Mouse (Mus musculus): ENCODE measurements around the gene Gm21983. TPM values are rescaled to one million over a fixed set of nuclear protein-coding genes. Genes with fewer than 3 reads are reported as not detected.
A peak's percentile ranks its signal among the peaks of the same experiment; 100 is the strongest.

The Gm21983 gene
- polyA plus RNA-seq, 1 experiment from 2014 or later, result not detected

DNA sequence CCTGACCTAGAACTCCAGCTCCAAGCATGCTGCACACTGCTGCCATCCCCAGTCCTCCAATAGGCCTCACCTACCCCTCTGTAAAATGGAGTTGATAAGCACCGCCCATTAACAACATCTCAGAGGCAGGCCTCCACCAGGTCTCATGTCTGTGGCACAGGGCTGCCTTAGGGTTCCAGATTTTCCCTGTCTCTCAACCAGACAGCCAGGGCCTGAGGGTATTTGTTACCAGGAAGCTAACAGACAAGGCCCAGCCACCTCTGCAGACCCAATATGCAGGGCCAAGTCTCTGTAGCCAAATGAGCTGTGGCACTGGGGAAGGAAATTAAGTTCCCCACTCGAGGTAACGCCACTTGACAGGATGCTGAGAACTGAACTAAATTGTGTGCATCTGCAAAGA is 20.0 kb downstream of the Gm21983 start:
- 57% methylated on average over 3 of the region's 3 CpGs for WGBS (ENCODE audit: insufficient replicate concordance)
- Histone ChIP-seq H3K9ac (ENCODE audit: low read depth, low read length) (no peak overlapping the region), H3K27ac (ENCODE audit: low read length) (no peak overlapping the region), H3K4me2 (ENCODE audit: low read depth, low read length) (no peak overlapping the region), H3K4me1 (ENCODE audit: control insufficient read depth, low read depth, low read length) (peaks cover 43% of the 10 kb centered on the region), H3K4me3 (ENCODE audit: low read depth, low read length) (no peak overlapping the region), H3K9me3 (replicated peaks; ENCODE audit: control insufficient read depth, low read length) (no peaks in the 10 kb centered on the region), H3K36me3 (ENCODE audit: control insufficient read depth, insufficient read depth) (peaks cover 16% of the 10 kb centered on the region), H3K27me3 (ENCODE audit: control insufficient read depth, insufficient read depth, low read depth, low read length) (no peaks in the 10 kb centered on the region)
- no peak for ATAC-seq (ENCODE audit: low read depth)

DNA sequence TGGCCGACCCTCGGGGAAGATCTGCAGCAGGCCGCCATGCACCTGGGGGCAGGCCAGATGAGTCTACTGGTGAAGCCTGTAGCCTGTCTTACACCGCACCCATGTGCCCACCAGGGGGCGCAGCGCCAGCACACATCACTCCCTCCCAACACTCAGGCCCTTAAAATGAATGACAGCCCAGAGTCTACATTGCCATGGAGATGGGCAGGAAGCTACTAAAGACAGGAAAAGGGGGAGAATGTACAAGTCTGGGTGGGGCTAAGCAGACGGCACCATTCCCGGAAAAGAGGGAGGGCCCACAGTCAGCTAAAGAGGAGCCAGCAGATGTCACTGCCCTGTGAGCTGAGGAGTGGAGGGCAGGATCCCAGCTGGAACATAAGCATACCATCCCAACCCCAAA is 21.0 kb downstream of the Gm21983 start:
- H3K4me3 ChIP-seq (ENCODE audit: low read depth, low read length), result no peak overlapping the region
- no peak overlapping the region for H3K4me2 ChIP-seq (ENCODE audit: low read depth, low read length)
- no peak overlapping the region for H3K27ac ChIP-seq (ENCODE audit: low read length)
- H3K9ac ChIP-seq (ENCODE audit: low read depth, low read length), result no peak overlapping the region
- no peaks in the 10 kb centered on the region for H3K9me3 ChIP-seq (replicated peaks; ENCODE audit: control insufficient read depth, low read length)
- no peaks in the 10 kb centered on the region for H3K27me3 ChIP-seq (ENCODE audit: control insufficient read depth, insufficient read depth, low read depth, low read length)
- H3K4me1 ChIP-seq (ENCODE audit: control insufficient read depth, low read depth, low read length), result peaks cover 34% of the 10 kb centered on the region
- WGBS (ENCODE audit: insufficient replicate concordance), result 8% methylated on average over 8 of the region's 8 CpGs
- peak; percentile 78 for ATAC-seq (ENCODE audit: low read depth)
- H3K36me3 ChIP-seq (ENCODE audit: control insufficient read depth, insufficient read depth), result peaks cover 16% of the 10 kb centered on the region

DNA sequence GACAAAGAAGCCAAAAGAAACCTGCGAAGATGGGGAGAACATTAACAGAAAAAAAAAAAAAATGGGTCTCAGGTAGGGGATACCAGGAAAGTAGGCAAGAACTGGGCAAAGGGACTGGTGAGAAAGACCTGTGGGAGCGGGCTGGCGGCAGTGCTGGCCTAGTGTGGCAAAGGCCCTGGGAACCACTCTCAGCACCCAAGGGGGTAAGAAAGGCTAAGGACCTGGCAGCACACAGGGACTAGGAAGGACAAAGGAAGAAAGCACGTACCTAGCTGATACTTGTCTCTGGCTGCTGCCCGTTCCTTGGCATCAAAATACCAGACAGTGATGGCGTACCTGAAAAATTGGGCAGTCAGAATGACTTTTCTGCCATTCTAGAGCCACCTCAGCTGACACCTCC is 21.6 kb downstream of the Gm21983 start:
- WGBS (ENCODE audit: insufficient replicate concordance), result 70% methylated on average over 6 of the region's 6 CpGs
- peaks cover 31% of the 10 kb centered on the region for H3K4me1 ChIP-seq (ENCODE audit: control insufficient read depth, low read depth, low read length)
- H3K9me3 ChIP-seq (replicated peaks; ENCODE audit: control insufficient read depth, low read length), result no peaks in the 10 kb centered on the region
- no peak for ATAC-seq (ENCODE audit: low read depth)
- no peak overlapping the region for H3K4me2 ChIP-seq (ENCODE audit: low read depth, low read length)
- H3K9ac ChIP-seq (ENCODE audit: low read depth, low read length), result no peak overlapping the region
- peaks cover 16% of the 10 kb centered on the region for H3K36me3 ChIP-seq (ENCODE audit: control insufficient read depth, insufficient read depth)
- no peak overlapping the region for H3K4me3 ChIP-seq (ENCODE audit: low read depth, low read length)
- no peak overlapping the region for H3K27ac ChIP-seq (ENCODE audit: low read length)
- H3K27me3 ChIP-seq (ENCODE audit: control insufficient read depth, insufficient read depth, low read depth, low read length), result no peaks in the 10 kb centered on the region

DNA sequence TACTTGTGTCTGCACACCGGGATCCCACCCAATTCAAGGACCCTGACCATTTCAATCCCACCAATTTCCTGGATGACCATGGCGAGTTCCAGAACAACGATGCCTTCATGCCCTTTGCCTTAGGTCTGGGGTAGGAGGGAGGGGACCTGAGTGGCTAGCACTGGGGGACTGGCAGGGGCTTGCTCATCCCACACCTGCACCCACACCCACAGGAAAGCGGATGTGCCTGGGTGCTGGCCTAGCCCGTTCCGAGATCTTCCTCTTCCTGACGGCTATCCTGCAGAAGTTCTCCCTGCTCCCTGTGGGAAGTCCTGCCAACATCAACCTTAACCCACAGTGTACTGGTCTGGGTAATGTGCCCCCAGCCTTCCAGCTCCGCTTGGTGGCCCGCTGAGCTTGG is 22.7 kb downstream of the Gm21983 start:
- no peak overlapping the region for H3K27ac ChIP-seq (ENCODE audit: low read length)
- no peak overlapping the region for H3K9ac ChIP-seq (ENCODE audit: low read depth, low read length)
- H3K9me3 ChIP-seq (replicated peaks; ENCODE audit: control insufficient read depth, low read length), result no peaks in the 10 kb centered on the region
- ATAC-seq (ENCODE audit: low read depth), result no peak
- H3K4me1 ChIP-seq (ENCODE audit: control insufficient read depth, low read depth, low read length), result peaks cover 27% of the 10 kb centered on the region
- no peak overlapping the region for H3K4me3 ChIP-seq (ENCODE audit: low read depth, low read length)
- H3K36me3 ChIP-seq (ENCODE audit: control insufficient read depth, insufficient read depth), result peaks cover 16% of the 10 kb centered on the region
- no peak overlapping the region for H3K4me2 ChIP-seq (ENCODE audit: low read depth, low read length)
- 88% methylated on average over 9 of the region's 9 CpGs for WGBS (ENCODE audit: insufficient replicate concordance)
- no peaks in the 10 kb centered on the region for H3K27me3 ChIP-seq (ENCODE audit: control insufficient read depth, insufficient read depth, low read depth, low read length)

DNA sequence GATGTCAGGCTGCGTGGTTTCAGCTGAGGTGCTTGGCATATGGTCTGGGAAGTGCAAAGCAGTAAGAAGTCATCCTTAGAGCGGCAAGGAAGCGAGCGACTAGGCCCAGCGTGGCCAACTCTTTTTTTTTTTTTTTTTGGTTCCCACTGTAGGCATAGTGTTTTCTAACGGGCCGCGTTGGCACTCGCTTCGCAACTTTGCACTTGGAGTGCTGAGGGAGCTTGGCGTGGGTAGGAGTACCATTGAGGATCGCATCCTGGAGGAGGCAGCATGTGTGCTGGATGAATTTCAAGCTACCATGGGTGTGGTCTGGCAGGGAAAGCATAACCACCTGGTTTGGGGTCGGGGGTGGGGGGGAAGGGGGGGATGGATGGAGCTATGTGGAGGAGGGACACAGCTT is 24.9 kb downstream of the Gm21983 start:
- Histone ChIP-seq H3K9me3 (replicated peaks; ENCODE audit: control insufficient read depth, low read length) (no peaks in the 10 kb centered on the region), H3K27ac (ENCODE audit: low read length) (no peak overlapping the region), H3K4me1 (ENCODE audit: control insufficient read depth, low read depth, low read length) (peaks cover 10% of the 10 kb centered on the region), H3K4me3 (ENCODE audit: low read depth, low read length) (no peak overlapping the region), H3K9ac (ENCODE audit: low read depth, low read length) (no peak overlapping the region), H3K27me3 (ENCODE audit: control insufficient read depth, insufficient read depth, low read depth, low read length) (no peaks in the 10 kb centered on the region), H3K4me2 (ENCODE audit: low read depth, low read length) (no peak overlapping the region), H3K36me3 (ENCODE audit: control insufficient read depth, insufficient read depth) (peaks cover 16% of the 10 kb centered on the region)
- ATAC-seq (ENCODE audit: low read depth), result no peak
- 78% methylated on average over 13 of the region's 13 CpGs for WGBS (ENCODE audit: insufficient replicate concordance)

DNA sequence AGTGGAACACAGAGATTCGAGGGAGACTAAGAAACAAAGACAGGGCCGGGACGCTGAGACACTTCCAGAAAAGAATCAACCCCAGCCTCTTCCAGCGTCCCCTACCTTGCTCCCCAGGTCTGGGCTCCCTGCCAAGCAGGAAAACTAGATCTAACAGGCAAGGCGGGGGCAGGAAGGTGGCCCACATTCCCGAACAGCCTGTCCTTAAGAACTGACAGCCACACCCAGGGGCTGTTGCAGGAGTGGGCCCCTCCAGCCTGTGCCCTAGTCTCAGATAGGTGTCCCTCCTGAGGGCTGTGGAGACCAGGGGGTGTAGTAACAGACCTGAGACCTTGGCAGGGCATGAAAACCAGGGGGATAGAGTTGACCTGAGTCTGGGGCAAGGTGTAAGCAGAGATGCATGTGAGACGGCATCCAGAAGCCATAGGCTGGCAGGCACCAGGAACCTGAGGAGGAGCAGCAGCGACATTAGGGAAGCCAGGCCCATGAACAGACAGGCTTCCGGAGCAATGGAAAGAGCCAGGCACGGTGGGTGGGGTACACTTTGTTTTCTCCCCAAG is 27.6 kb downstream of the Gm21983 start, which contains the start of gene Cyp2t4:
Gene Cyp2t4, plus strand, starts transcription at position 510 of the 560 bp plus-strand sequence.
- H3K4me1 ChIP-seq (ENCODE audit: control insufficient read depth, low read depth, low read length), result no peaks in the 10 kb centered on the region
- H3K4me2 ChIP-seq (ENCODE audit: low read depth, low read length), result no peak within 1 kb of the TSS
- no peak within 1 kb of the TSS for H3K9ac ChIP-seq (ENCODE audit: low read depth, low read length)
- no peak for ATAC-seq (ENCODE audit: low read depth)
- H3K27me3 ChIP-seq (ENCODE audit: control insufficient read depth, insufficient read depth, low read depth, low read length), result no peaks in the 10 kb centered on the region
- H3K4me3 ChIP-seq (ENCODE audit: low read depth, low read length), result no peak within 1 kb of the TSS
- H3K9me3 ChIP-seq (replicated peaks; ENCODE audit: control insufficient read depth, low read length), result no peaks in the 10 kb centered on the region
- 65% methylated on average over 10 of the region's 10 CpGs for WGBS (ENCODE audit: insufficient replicate concordance)
- no peak within 1 kb of the TSS for H3K27ac ChIP-seq (ENCODE audit: low read length)
- peaks cover 7% of the 10 kb centered on the region for H3K36me3 ChIP-seq (ENCODE audit: control insufficient read depth, insufficient read depth)

DNA sequence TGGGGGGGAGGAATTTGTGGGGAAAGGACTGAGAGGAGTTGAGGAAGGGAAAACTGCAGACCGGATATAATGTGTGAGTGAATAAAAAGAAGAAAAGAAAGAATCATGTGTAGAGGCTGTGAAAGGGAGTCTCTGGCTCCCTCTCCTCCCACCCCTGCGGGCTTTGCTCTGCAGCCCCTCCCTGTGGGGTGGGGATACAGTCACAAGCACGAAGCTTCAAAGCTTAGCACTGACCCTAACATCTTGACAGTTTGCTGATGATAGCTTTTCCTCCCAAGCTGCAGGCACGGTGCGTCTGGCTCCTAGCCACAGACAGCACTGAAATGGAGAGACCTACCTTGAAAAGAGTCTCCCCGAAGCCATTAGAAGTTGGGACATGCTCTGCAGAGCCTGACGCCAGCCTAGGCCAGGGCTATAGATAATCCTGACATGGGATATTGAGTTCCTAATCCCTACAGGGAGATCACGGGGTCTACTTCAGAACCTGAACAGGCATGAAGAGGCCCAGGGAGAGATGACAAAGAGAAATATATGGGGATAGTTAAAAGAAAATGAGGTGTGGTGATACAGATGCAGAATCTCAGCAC is 44.4 kb downstream of the Gm21983 start:
- no peak overlapping the region for H3K27ac ChIP-seq (ENCODE audit: low read length)
- 0 out of 2 replicates have a peak, but pooled peaks cover 2% of the 10 kb centered on the region for H3K9me3 ChIP-seq (replicated peaks; ENCODE audit: control insufficient read depth, low read length)
- H3K4me2 ChIP-seq (ENCODE audit: low read depth, low read length), result no peak overlapping the region
- no peak overlapping the region for H3K4me3 ChIP-seq (ENCODE audit: low read depth, low read length)
- no peaks in the 10 kb centered on the region for H3K27me3 ChIP-seq (ENCODE audit: control insufficient read depth, insufficient read depth, low read depth, low read length)
- no peak overlapping the region for H3K9ac ChIP-seq (ENCODE audit: low read depth, low read length)
- H3K4me1 ChIP-seq (ENCODE audit: control insufficient read depth, low read depth, low read length), result no peaks in the 10 kb centered on the region; the same call in none of the 2 replicates
- H3K36me3 ChIP-seq (ENCODE audit: control insufficient read depth, insufficient read depth), result no peaks in the 10 kb centered on the region
- WGBS (ENCODE audit: insufficient replicate concordance), result 48% methylated on average over 8 of the region's 8 CpGs
- no peak for ATAC-seq (ENCODE audit: low read depth)

DNA sequence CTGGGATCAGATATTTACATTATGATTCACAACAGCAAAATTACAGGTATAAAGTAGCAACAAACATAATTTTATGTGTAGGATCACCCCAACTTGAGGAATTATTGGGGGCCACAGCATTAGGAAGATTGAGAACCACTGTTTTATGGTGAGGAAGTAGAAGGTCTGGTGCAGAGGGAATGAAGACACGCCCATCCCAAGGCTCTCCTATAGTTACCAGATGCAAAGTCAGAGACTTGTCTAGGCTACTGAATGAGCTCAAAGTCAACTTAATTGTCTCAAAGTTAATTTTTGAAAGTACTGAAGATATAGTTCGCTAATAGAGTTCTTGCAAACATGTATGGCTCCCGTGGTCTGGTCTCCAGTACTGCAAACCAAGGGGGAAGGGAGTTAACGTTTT is 47.1 kb downstream of the Gm21983 start:
- H3K4me2 ChIP-seq (ENCODE audit: low read depth, low read length), result no peak overlapping the region
- WGBS (ENCODE audit: insufficient replicate concordance), result 59% methylated on average over 4 of the region's 4 CpGs
- no peak overlapping the region for H3K4me3 ChIP-seq (ENCODE audit: low read depth, low read length)
- H3K27ac ChIP-seq (ENCODE audit: low read length), result no peak overlapping the region
- H3K9ac ChIP-seq (ENCODE audit: low read depth, low read length), result no peak overlapping the region
- no peaks in the 10 kb centered on the region for H3K27me3 ChIP-seq (ENCODE audit: control insufficient read depth, insufficient read depth, low read depth, low read length)
- H3K9me3 ChIP-seq (replicated peaks; ENCODE audit: control insufficient read depth, low read length), result no peaks in the 10 kb centered on the region
- ATAC-seq (ENCODE audit: low read depth), result no peak
- no peaks in the 10 kb centered on the region; the same call in none of the 2 replicates for H3K4me1 ChIP-seq (ENCODE audit: control insufficient read depth, low read depth, low read length)
- no peaks in the 10 kb centered on the region for H3K36me3 ChIP-seq (ENCODE audit: control insufficient read depth, insufficient read depth)

DNA sequence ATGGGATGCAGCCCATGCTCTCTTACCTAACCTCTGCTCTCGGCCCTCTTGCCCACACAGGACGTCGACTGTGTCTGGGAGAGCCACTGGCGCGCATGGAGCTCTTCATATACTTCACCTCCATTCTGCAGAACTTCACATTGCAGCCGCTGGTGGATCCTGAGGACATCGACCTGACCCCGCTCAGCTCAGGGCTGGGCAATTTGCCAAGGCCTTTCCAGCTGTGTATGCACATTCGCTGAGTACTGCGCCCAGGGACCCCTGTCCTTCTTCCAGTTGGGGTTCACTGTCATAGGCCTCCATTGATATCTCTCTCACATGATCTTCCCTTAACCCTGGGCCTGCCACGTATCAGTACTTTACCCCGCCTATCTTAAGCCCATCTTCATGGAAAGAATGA is 47.7 kb downstream of the Gm21983 start:
- H3K27ac ChIP-seq (ENCODE audit: low read length), result no peak overlapping the region
- WGBS (ENCODE audit: insufficient replicate concordance), result 50% methylated on average over 12 of the region's 12 CpGs
- no peak overlapping the region for H3K9ac ChIP-seq (ENCODE audit: low read depth, low read length)
- no peaks in the 10 kb centered on the region for H3K9me3 ChIP-seq (replicated peaks; ENCODE audit: control insufficient read depth, low read length)
- no peak overlapping the region for H3K4me3 ChIP-seq (ENCODE audit: low read depth, low read length)
- ATAC-seq (ENCODE audit: low read depth), result peak; percentile 66; the same call in 1 of the 2 replicates
- H3K36me3 ChIP-seq (ENCODE audit: control insufficient read depth, insufficient read depth), result no peaks in the 10 kb centered on the region
- H3K4me2 ChIP-seq (ENCODE audit: low read depth, low read length), result 0 out of 2 replicates have a peak overlapping the region, but pooled peaks have one; percentile 1
- no peaks in the 10 kb centered on the region; the same call in none of the 2 replicates for H3K4me1 ChIP-seq (ENCODE audit: control insufficient read depth, low read depth, low read length)
- no peaks in the 10 kb centered on the region for H3K27me3 ChIP-seq (ENCODE audit: control insufficient read depth, insufficient read depth, low read depth, low read length)
